Mouse (Mus musculus) ES-E14 (cell line): ENCODE measurements around the gene Ndufs1. TPM values are rescaled to one million over a fixed set of nuclear protein-coding genes. Genes with fewer than 3 reads are reported as not detected.

ENCODE experiments used
- DNase-seq: peaks from one replicate; pipeline ENCODE4 v3.0.0-alpha.2; 2013; ENCODE audit warnings: low read depth, low spot score
- H3K27ac ChIP-seq: 2 replicates; pipeline ENCODE4 v1.5.1; 2012; ENCODE audit warnings: low read depth, mild to moderate bottlenecking, low read length, moderate library complexity, mixed read lengths; ENCODE audit not compliant: poor library complexity, insufficient read depth, severe bottlenecking
- H3K36me3 ChIP-seq: 2 replicates; pipeline ENCODE4 v1.6.1; 2012; ENCODE audit warnings: mild to moderate bottlenecking, low read length, moderate library complexity, mixed read lengths; ENCODE audit not compliant: control insufficient read depth, poor library complexity, insufficient read depth, severe bottlenecking
- H3K4me1 ChIP-seq, 2 experiments: fragments of 150-350 bp in 1 of 2; sonication (generic) in 1 of 2; 2 replicates each; pipeline ENCODE4 v1.6.1; 2012; ENCODE audit warnings: low read length in 2 of 2, mild to moderate bottlenecking in 1 of 2, mixed read lengths in 1 of 2; ENCODE audit not compliant: control insufficient read depth in 2 of 2, insufficient read depth in 2 of 2, poor library complexity in 1 of 2
- H3K4me3 ChIP-seq, 2 experiments: fragments of 150-350 bp in 1 of 2; sonication (generic) in 1 of 2; 2 replicates each; pipeline ENCODE4 v1.5.1; 2012; ENCODE audit warnings: low read length in 2 of 2, low read depth in 1 of 2, mild to moderate bottlenecking in 1 of 2, mixed read lengths in 1 of 2; ENCODE audit not compliant: insufficient read depth in 1 of 2, poor library complexity in 1 of 2, severe bottlenecking in 1 of 2
- H3K9ac ChIP-seq: 2 replicates; pipeline ENCODE4 v1.6.1; 2012; ENCODE audit warnings: low read depth, mild to moderate bottlenecking, low read length, mixed read lengths; ENCODE audit not compliant: poor library complexity, insufficient read depth, severe bottlenecking
- H3K9me3 ChIP-seq: fragments of 150-350 bp; sonication (generic); 2 replicates; pipeline ENCODE4 v1.6.1; 2012; ENCODE audit warnings: low read depth, mild to moderate bottlenecking, low read length; ENCODE audit not compliant: control insufficient read depth, insufficient read depth
- CHD2 ChIP-seq: IDR thresholded peaks from 2 replicates; pipeline ENCODE4 v1.6.1; 2014; ENCODE audit warnings: mild to moderate bottlenecking, low read depth, low read length, inconsistent platforms
- HCFC1 ChIP-seq: IDR thresholded peaks from 2 replicates; pipeline ENCODE4 v1.6.1; 2012; ENCODE audit warnings: low read length, inconsistent platforms, borderline replicate concordance; ENCODE audit not compliant: insufficient read depth
- MAFK ChIP-seq: IDR thresholded peaks from 2 replicates; pipeline ENCODE4 v1.6.1; 2014; ENCODE audit warnings: mild to moderate bottlenecking, low read depth, low read length, inconsistent platforms; ENCODE audit not compliant: insufficient read depth
- ZC3H11A ChIP-seq: IDR thresholded peaks from 2 replicates; pipeline ENCODE4 v1.6.1; 2012; ENCODE audit warnings: low read depth, mild to moderate bottlenecking, inconsistent platforms, low read length, borderline replicate concordance
- ZNF384 ChIP-seq: IDR thresholded peaks from 2 replicates; pipeline ENCODE4 v1.6.1; 2012; ENCODE audit warnings: low read depth, low read length, inconsistent platforms
- in situ Hi-C, 2 experiments: fragments of 600-800 bp; cut with MboI; formaldehyde crosslinking; loops; one replicate each; pipeline ENCODE4 v1.15.1; 2025; ENCODE audit warnings: low sequenced_read_pairs in 2 of 2, inconsistent platforms in 1 of 2; ENCODE audit not compliant: unreplicated experiment in 2 of 2
- total RNA-seq: library from RNA; depleted of rRNA; stranded (reverse); fragments of 300-350 nt; gene quantifications from 2 replicates; pipeline ENCODE4 v1.2.3, GENCODE M21; 2012

Ndufs1 gene
- total RNA-seq, 1 experiment, result 101 TPM

- Histone ChIP-seq H3K4me3 (peak overlapping the region; percentile 28 to 51), H3K9ac (peak overlapping the region; percentile 56)
- DNase-seq, result no peak
Observed at GRCm38 (mm10) chr1:63107614-63108327, 68.9 kb downstream of the Ndufs1 start.

DNA sequence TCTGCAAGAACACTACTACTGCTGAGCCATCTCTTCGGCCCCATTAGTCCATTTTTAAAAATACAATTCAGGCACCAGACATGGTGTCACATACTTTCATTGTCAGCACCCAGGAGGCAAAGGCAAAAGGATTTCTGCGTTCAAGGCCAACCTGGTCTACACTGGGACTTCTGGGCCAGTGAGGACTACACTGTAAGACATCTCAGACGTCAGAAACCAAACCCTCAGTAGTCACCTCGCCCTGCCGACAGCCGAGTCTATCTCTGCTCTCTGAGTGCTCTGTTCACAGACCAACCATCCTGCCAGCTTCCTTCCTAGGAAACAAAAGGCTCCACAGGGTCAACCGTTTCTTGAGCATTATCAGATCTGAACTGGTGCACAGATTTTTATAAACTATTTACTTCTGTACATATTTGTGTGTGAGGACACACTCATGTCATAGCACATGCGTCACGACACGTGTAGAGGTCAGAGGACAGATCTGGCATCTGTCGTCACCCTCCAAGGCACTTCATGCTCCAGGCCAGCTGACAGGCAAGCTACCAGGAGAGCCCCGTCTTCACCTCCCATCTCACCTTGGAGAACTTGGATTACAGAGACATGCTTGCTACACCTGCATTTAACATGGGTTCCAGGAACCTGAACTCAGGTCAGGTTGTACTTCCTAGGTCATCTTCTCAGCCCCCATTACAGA lies 73.7 kb downstream of the Ndufs1 start:
- H3K27ac ChIP-seq, result no peak overlapping the region
- DNase-seq, result no peak
- TF ChIP-seq CHD2 (no peak), ZNF384 (no peak), MAFK (no peak)
- in situ Hi-C loops, result no loop called here
- no peaks in the 10 kb centered on the region for H3K9me3 ChIP-seq
- no peak overlapping the region for H3K9ac ChIP-seq
- H3K4me3 ChIP-seq, result no peak overlapping the region
- peaks cover 0 to 6% of the 10 kb centered on the region in 2 experiments; a peak in 1 of 4 replicates for H3K4me1 ChIP-seq
- peaks cover 18% of the 10 kb centered on the region for H3K36me3 ChIP-seq

More at GRCm38 (mm10) chr1:63107614-63108327, 68.9 kb downstream of the Ndufs1 start:
- peaks cover 5% of the 10 kb centered on the region for H3K36me3 ChIP-seq
- H3K4me1 ChIP-seq, result peaks cover 6 to 10% of the 10 kb centered on the region in 2 experiments; a peak in 3 of 4 replicates
- H3K9me3 ChIP-seq, result no peaks in the 10 kb centered on the region
- in situ Hi-C loops, result no loop called here
- H3K27ac ChIP-seq, result peak overlapping the region; percentile 20; the same call in 1 of the 2 replicates
- no peak for TF ChIP-seq ZNF384
- no peak for TF ChIP-seq MAFK
- TF ChIP-seq CHD2, result no peak
- no peak for TF ChIP-seq HCFC1
- TF ChIP-seq ZC3H11A, result no peak

DNA sequence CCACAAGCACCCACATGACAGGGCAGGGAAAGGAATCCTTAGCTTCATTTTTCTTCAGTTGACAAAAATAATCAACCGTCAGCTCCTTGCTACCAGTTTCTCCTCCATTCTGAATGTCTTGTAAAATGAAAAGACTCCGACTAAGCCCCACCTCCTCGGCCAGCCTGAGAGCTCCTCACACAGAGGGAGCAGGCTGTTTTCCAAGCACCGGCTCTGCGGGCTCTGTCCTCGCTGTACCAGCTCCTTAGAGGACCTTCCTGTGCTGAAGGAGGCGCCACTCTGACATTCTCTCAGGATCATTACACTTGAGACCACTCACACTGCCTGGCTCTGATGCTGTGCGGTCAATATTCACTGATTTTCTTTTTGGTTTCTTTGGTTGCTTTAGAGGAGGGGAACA lies 76.4 kb downstream of the Ndufs1 start:
- no peak overlapping the region for H3K9ac ChIP-seq
- no peaks in the 10 kb centered on the region; a peak in 1 of 4 replicates for H3K4me1 ChIP-seq
- no peaks in the 10 kb centered on the region for H3K9me3 ChIP-seq
- peaks cover 21% of the 10 kb centered on the region for H3K36me3 ChIP-seq
- no peak for DNase-seq
- H3K4me3 ChIP-seq, result no peak overlapping the region
- TF ChIP-seq ZNF384 (no peak), MAFK (no peak), ZC3H11A (no peak), CHD2 (no peak), HCFC1 (no peak)
- in situ Hi-C loops, result no loop called here
- H3K27ac ChIP-seq, result no peak overlapping the region

- no peak for TF ChIP-seq HCFC1
- TF ChIP-seq CHD2, result no peak
- TF ChIP-seq ZNF384, result no peak
- no peak for TF ChIP-seq MAFK
- no peak for TF ChIP-seq ZC3H11A
- H3K36me3 ChIP-seq, result peaks cover 21% of the 10 kb centered on the region
- DNase-seq, result no peak
- H3K4me1 ChIP-seq, result no peaks in the 10 kb centered on the region
- no peak overlapping the region for H3K9ac ChIP-seq
- H3K4me3 ChIP-seq, result no peak overlapping the region
- no peak overlapping the region for H3K27ac ChIP-seq
- no peaks in the 10 kb centered on the region for H3K9me3 ChIP-seq
- in situ Hi-C loops, result no loop called here
Observed at GRCm38 (mm10) chr1:63098831-63099230, 77.8 kb downstream of the Ndufs1 start.
